In genomic region chr10:44427891-44428361, GRCm38 (mm10) we compare ENCODE assay signal across 8 mouse cellular contexts.
DNase-seq lines count a peak whose midpoint lies in the region; ATAC-seq lines count a peak whose summit lies in the region.

No protein-coding gene starts in this region.

- H3K36me3 ChIP-seq in embryonic facial prominence, embryonic 11.5 days (replicated peaks; ENCODE audit: control insufficient read depth, insufficient read depth, low read depth, low read length): no peaks in the 10 kb centered on the region
- no peaks in the 10 kb centered on the region for H3K36me3 ChIP-seq in midbrain, embryonic 12.5 days
- no peaks in the 10 kb centered on the region for H3K36me3 ChIP-seq in heart, embryonic 11.5 days (ENCODE audit: control insufficient read depth, insufficient read depth, low read length)

- H3K9ac ChIP-seq in embryonic facial prominence, embryonic 11.5 days (replicated peaks; ENCODE audit: low read length): no peak overlapping the region
- no peak overlapping the region for H3K9ac ChIP-seq in midbrain, embryonic 12.5 days (replicated peaks)
- H3K9ac ChIP-seq in heart, embryonic 11.5 days (ENCODE audit: low read depth, low read length): no peak overlapping the region

- intact Hi-C loops in heart, postnatal 10 days (cut with DNase I): no loop called here
- intact Hi-C loops in heart, postnatal 36 days (cut with DNase I): no loop called here

- no peaks in the 10 kb centered on the region for H3K4me1 ChIP-seq in embryonic facial prominence, embryonic 11.5 days (ENCODE audit: control insufficient read depth, insufficient read depth, low read length)
- peaks cover 3% of the 10 kb centered on the region; the same call in 1 of the 2 replicates for H3K4me1 ChIP-seq in midbrain, embryonic 12.5 days
- H3K4me1 ChIP-seq in heart, embryonic 11.5 days (ENCODE audit: control insufficient read depth, insufficient read depth, low read length): no peaks in the 10 kb centered on the region

- DNase-seq in heart, postnatal 10 days: peak; percentile 8 to 20
- no peak for DNase-seq in heart, postnatal 36 days
- DNase-seq in embryonic facial prominence, embryonic 11.5 days (ENCODE audit: low spot score): peak; percentile 39
- DNase-seq in kidney, adult 8-10 months: peak; percentile 82 to 94
- DNase-seq in cerebellum, adult 11 months: no peak

- H3K27me3 ChIP-seq in embryonic facial prominence, embryonic 11.5 days (ENCODE audit: control insufficient read depth, insufficient read depth, low read length): no peaks in the 10 kb centered on the region
- peaks cover 33% of the 10 kb centered on the region for H3K27me3 ChIP-seq in midbrain, embryonic 12.5 days
- no peaks in the 10 kb centered on the region for H3K27me3 ChIP-seq in heart, embryonic 11.5 days (ENCODE audit: control insufficient read depth, insufficient read depth, low read length)

- H3K4me2 ChIP-seq in embryonic facial prominence, embryonic 11.5 days (ENCODE audit: low read depth, low read length): no peak overlapping the region
- no peak overlapping the region for H3K4me2 ChIP-seq in midbrain, embryonic 12.5 days (replicated peaks)
- no peak overlapping the region for H3K4me2 ChIP-seq in heart, embryonic 11.5 days

- peak; percentile 44 for ATAC-seq in embryonic facial prominence, embryonic 11.5 days (replicated peaks; ENCODE audit: insufficient number of reproducible peaks, low FRiP score, low TSS enrichment, low read depth)
- ATAC-seq in midbrain, embryonic 12.5 days (ENCODE audit: low FRiP score, low read depth): peak; percentile 65
- no peak for ATAC-seq in frontal cortex, adult (ENCODE audit: low TSS enrichment)
- no peak for ATAC-seq in heart, embryonic 11.5 days (replicated peaks; ENCODE audit: insufficient number of reproducible peaks, low FRiP score, low TSS enrichment)

- 47% methylated on average over 12 of the region's 12 CpGs for WGBS in embryonic facial prominence, embryonic 11.5 days
- WGBS in midbrain, embryonic 12.5 days: 29% methylated on average over 12 of the region's 12 CpGs
- WGBS in heart, embryonic 11.5 days (ENCODE audit: insufficient replicate concordance): 62% methylated on average over 12 of the region's 12 CpGs

- no peaks in the 10 kb centered on the region for H3K9me3 ChIP-seq in embryonic facial prominence, embryonic 11.5 days (replicated peaks; ENCODE audit: control insufficient read depth, low read length)
- H3K9me3 ChIP-seq in midbrain, embryonic 12.5 days: no peaks in the 10 kb centered on the region
- no peaks in the 10 kb centered on the region for H3K9me3 ChIP-seq in heart, embryonic 11.5 days (replicated peaks; ENCODE audit: control insufficient read depth, low read length)

- no peak overlapping the region for H3K4me3 ChIP-seq in embryonic facial prominence, embryonic 11.5 days (ENCODE audit: low read depth, low read length)
- H3K4me3 ChIP-seq in midbrain, embryonic 12.5 days: no peak overlapping the region
- no peak overlapping the region for H3K4me3 ChIP-seq in heart, embryonic 11.5 days (ENCODE audit: low read depth, low read length)

- no peak overlapping the region for H3K27ac ChIP-seq in embryonic facial prominence, embryonic 11.5 days (replicated peaks; ENCODE audit: low read depth, low read length)
- no peak overlapping the region for H3K27ac ChIP-seq in midbrain, embryonic 12.5 days (replicated peaks)
- H3K27ac ChIP-seq in heart, embryonic 11.5 days (ENCODE audit: low read depth, low read length): no peak overlapping the region

Comparison
In these comparisons a context has a peak if more than half of its experiments do, and no peak if none do; other contexts are left out.
1. DNase-seq: peak in heart, postnatal 10 days (2 of 2), embryonic facial prominence, embryonic 11.5 days (single experiment) and kidney, adult 8-10 months (2 of 2); none in heart, postnatal 36 days (0 of 2) and cerebellum, adult 11 months (single experiment).
2. ATAC-seq: peak in embryonic facial prominence, embryonic 11.5 days (single experiment) and midbrain, embryonic 12.5 days (single experiment); none in frontal cortex, adult (single experiment) and heart, embryonic 11.5 days (single experiment).